Mouse (Mus musculus) heart, postnatal 36 days (tissue): ENCODE measurements around the gene Gmds. TPM values are rescaled to one million over a fixed set of nuclear protein-coding genes. Genes with fewer than 3 reads are reported as not detected.

ENCODE experiments used
- DNase-seq, 2 experiments: peaks; one replicate each; pipeline ENCODE4 v3.0.0; 2021 to 2022
- intact Hi-C: fragments of 180-260 bp; cut with DNase I; formaldehyde crosslinking; loops from one replicate; pipeline ENCODE4 v1.15.1; 2025
- total RNA-seq, 2 experiments: library from RNA; stranded (reverse); gene quantifications; 2 replicates each; pipeline ENCODE4 v1.2.3; 2021

Gene Gmds
- total RNA-seq, 2 experiments from 2014 or later = 5.4 to 5.8 TPM

DNA sequence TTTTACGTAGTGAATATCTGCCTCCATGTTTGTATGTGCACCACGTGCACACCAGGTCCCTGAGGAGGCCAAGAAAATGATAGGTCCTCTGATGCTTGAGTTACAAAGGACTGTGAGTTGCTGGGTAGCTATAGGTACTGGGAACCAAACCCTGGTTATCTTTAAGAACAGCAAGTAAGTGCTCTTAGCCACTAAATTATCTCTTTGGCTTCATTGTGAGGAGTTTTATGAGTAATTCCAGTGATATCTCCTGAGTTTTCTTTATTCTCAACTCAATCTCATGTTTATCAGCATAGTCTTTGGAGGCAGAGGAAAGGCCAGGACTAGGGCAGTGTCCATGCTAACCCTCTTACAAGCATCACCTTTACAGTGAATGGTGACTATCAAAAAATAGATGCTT lies 370.3 kb downstream of the Gmds start:
- DNase-seq = no peak
- intact Hi-C loops = no loop called here

DNA sequence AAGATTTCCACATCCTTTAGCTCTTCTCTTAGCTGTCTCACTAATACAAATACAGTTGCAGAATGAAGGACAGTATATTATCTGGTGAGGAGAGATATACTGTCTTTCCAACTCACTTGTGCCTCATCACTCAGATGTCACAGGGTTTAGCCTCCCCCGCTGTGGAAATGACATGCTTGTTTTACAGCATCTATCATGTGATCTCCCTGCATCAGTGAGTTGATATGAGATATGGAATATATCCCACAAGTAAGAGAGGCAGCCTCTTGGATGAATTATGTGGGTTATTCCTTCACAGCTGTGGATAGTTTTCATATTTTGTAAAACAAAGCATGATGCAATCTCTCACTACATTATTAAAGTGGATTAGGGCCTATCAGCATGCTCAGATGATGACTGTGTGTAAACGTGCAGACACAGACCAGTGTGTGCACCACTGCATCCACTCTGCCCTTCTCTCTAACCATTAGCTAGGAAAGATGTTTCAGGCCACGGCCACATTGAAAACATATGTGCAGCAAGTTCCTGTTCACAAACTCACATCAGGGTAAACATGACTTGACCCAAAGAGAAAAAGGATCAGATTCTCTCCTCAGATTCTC lies 371.5 kb downstream of the Gmds start:
- no peak for DNase-seq
- intact Hi-C loops = no loop called here

- DNase-seq = peak in 1 of 2 experiments; percentile 23
Measured at GRCm38 (mm10) chr13:31960514-31960913, 378.0 kb downstream of the Gmds start.

GRCm38 (mm10) chr13:31958346-31959335 lies 379.9 kb downstream of the Gmds start:
- intact Hi-C loops = loop anchor here (5.0 kb wide), 1 partner anchor 254 kb away; no protein-coding TSS in a partner anchor
- peak in 1 of 2 experiments; percentile 21 for DNase-seq

More at GRCm38 (mm10) chr13:31960514-31960913, 378.0 kb downstream of the Gmds start:
- intact Hi-C loops = no loop called here

DNA sequence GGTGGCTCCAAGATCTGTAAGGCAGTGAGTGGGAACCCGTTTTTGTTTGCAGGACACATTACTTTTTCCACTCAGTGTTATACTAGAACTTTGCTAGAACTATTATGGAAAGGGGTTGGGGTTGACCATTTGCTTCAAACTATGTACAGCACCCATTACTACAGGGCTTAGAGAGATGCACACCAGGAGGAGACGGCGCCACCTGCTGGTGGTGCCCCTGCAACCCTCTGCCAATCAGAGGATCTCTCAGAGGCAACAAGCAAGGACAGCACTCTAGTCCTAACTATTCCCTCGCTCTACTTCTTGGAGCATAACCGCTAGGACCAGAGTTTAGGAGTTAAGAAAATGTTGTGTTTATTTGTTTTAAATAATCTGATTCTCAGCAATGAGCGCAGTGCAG lies 382.0 kb downstream of the Gmds start:
- peak; percentile 29 to 59 for DNase-seq
- intact Hi-C loops = loop anchor here (1.0 to 5.0 kb wide), 2 partner anchors 155 to 256 kb away; no protein-coding TSS in a partner anchor

GRCm38 (mm10) chr13:31956112-31956511 lies 382.4 kb downstream of the Gmds start:
- intact Hi-C loops = loop anchor here (1.0 to 5.0 kb wide), 2 partner anchors 155 to 256 kb away; no protein-coding TSS in a partner anchor
- DNase-seq = no peak

GRCm38 (mm10) chr13:31955171-31955570 lies 383.4 kb downstream of the Gmds start:
- DNase-seq = no peak

GRCm38 (mm10) chr13:31944676-31945210 lies 393.8 kb downstream of the Gmds start:
- DNase-seq = no peak
- intact Hi-C loops = no loop called here

More at GRCm38 (mm10) chr13:31955171-31955570, 383.4 kb downstream of the Gmds start:
- intact Hi-C loops = loop anchor here (5.0 kb wide), 1 partner anchor 257 kb away; no protein-coding TSS in a partner anchor

DNA sequence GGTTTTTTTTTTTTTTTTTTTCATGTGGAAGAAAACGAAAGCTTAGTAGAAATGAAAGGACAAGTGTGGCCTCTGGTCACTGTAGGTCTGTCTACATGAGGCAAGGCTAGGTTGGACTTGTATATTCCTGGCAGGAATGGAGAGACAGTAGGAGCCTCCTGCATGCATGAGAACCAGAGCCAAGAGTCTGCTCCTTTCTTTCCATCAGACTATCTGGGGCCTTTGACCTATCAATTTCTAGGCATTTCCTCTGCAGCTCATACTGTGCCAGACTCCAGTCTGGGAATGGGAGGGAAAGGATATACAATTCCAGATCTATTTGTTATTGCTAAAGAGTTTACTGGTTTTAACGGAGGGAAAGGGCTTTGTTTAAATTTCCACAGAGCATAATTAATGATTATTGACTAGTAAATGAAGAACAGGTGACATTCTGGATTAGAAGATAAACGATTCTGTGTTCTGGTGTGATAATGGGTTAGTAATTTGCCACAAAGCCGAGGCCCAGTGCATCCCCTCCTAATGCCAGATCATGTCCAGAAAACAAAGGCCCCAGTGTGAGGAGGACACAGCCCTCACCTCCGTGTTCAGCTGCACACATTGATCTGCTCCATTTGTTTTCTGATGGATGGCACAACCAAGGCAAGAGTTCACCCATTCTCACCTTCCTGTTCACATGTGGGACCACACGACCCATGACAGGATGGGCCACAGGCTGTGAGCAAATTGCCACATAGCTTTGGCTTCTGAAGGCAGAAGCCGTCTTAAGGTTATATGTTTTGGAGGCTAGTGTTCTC lies 394.9 kb downstream of the Gmds start:
- DNase-seq = no peak
- intact Hi-C loops = no loop called here

- DNase-seq = no peak
- intact Hi-C loops = no loop called here
Measured at GRCm38 (mm10) chr13:31929299-31929698, 409.2 kb downstream of the Gmds start.

DNA sequence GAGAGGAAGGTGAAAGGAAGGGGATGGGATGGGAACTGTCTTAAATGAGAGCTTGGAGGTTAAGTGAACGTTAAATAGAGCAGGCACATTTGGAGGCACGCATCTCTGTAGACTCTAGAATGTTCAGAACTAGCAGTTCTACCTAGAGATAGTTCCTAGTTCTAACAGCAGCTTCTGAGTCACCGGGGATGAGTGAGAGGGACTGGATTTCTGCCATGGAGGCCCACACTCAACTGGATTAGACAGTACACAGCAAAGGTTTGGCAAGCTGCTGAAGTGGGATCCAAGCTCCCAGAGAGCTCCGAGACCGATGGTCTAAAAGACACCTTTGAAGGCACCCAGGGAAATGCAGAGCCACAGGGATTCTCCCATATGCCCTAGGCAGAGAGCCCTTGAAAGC lies 411.9 kb downstream of the Gmds start:
- intact Hi-C loops = no loop called here
- DNase-seq = no peak

DNA sequence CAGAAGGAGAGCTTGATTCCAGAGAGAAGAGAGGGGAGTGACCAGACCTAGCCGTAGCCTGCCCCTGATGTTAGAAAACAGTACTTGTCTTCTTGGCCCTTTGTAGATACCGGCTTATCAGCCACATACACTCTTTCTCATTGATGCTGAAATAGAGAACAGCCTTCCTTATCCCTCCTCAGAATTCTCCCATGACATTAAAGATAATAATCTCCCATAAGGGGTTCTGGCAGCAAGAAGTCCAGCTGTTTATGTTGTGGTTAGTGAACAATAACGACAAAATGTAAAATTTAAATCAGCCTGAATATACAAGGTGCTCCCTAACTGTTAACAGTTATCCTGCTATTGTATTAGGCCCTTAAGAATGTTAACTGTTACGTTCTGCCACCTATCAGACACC lies 414.0 kb downstream of the Gmds start:
- no peak for DNase-seq
- intact Hi-C loops = no loop called here

GRCm38 (mm10) chr13:31919716-31920115 lies 418.8 kb downstream of the Gmds start:
- intact Hi-C loops = loop anchor here (5.0 kb wide), 1 partner anchor 112 kb away; the partner anchor contains the start of gene Foxc1
- no peak for DNase-seq

DNA sequence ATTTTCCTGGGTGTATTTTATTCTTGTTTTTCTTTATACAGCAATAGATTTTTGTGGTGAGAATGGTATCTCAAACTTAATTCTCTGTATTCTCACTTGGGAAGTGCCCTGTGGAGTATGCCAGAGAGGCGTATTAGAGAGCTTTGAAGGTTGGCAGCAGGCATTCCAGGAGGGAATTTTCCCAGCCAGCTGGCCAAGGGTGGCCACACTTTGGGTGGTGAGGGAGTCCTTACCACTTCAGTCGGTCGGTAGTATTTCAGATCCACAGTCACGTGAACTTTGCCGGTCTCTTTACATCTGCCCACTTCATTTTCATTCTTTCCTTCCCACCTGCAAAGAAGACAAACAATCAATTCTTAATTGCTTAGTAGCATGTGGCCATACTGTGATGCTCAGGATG lies 421.2 kb downstream of the Gmds start:
- intact Hi-C loops = loop anchor here (5.0 kb wide), 1 partner anchor 110 kb away; the partner anchor contains the start of gene Foxc1
- no peak for DNase-seq

- intact Hi-C loops = loop anchor here (5.0 kb wide), 1 partner anchor 108 kb away; the partner anchor contains the start of gene Foxc1
- DNase-seq = peak; percentile 10
Measured at GRCm38 (mm10) chr13:31915748-31916147, 422.8 kb downstream of the Gmds start.

- intact Hi-C loops = loop anchor here (5.0 kb wide), 1 partner anchor 108 kb away; the partner anchor contains the start of gene Foxc1
Measured at GRCm38 (mm10) chr13:31914901-31915587, 423.5 kb downstream of the Gmds start.

GRCm38 (mm10) chr13:31911956-31912355 lies 426.6 kb downstream of the Gmds start:
- intact Hi-C loops = no loop called here
- DNase-seq = no peak

More at GRCm38 (mm10) chr13:31914901-31915587, 423.5 kb downstream of the Gmds start:
- no peak for DNase-seq

- intact Hi-C loops = no loop called here
- no peak for DNase-seq
Measured at GRCm38 (mm10) chr13:31911362-31911761, 427.2 kb downstream of the Gmds start.

GRCm38 (mm10) chr13:31909031-31909430 lies 429.5 kb downstream of the Gmds start:
- DNase-seq = no peak
- intact Hi-C loops = no loop called here
